Mouse (Mus musculus) stomach, embryonic 16.5 days (tissue): Measurements from ENCODE around the gene Dchs1. TPM values are rescaled to one million over a fixed set of nuclear protein-coding genes. Genes with fewer than 3 reads are reported as not detected.

ENCODE experiments used
- ATAC-seq: fragments of 200-750 bp; cut with Nextera tagmentation; 2 replicates; pipeline ENCODE4 v1.8.0; 2017; ENCODE audit warnings: moderate number of reproducible peaks, moderate TSS enrichment; ENCODE audit not compliant: insufficient read depth, low FRiP score
- H3K27ac ChIP-seq: fragments of 300-500 bp; sonication (generic); 2 replicates; pipeline ENCODE4 v1.5.1; 2014; ENCODE audit warnings: low read length
- H3K27me3 ChIP-seq: fragments of 300-500 bp; sonication (generic); 2 replicates; pipeline ENCODE4 v1.6.1; 2014; ENCODE audit warnings: low read length, control low read depth, mixed read lengths; ENCODE audit not compliant: control insufficient read depth, insufficient read depth
- H3K36me3 ChIP-seq: fragments of 300-500 bp; sonication (generic); 2 replicates; pipeline ENCODE4 v1.6.1; 2014; ENCODE audit warnings: low read length; ENCODE audit not compliant: control insufficient read depth, insufficient read depth
- H3K4me1 ChIP-seq: fragments of 300-500 bp; sonication (generic); 2 replicates; pipeline ENCODE4 v1.6.1; 2014; ENCODE audit warnings: low read length, control low read depth, mixed read lengths; ENCODE audit not compliant: control insufficient read depth, insufficient read depth
- H3K4me2 ChIP-seq: fragments of 300-500 bp; sonication (generic); 2 replicates; pipeline ENCODE4 v1.6.1; 2014; ENCODE audit warnings: low read depth, low read length, mixed read lengths
- H3K4me3 ChIP-seq: fragments of 300-500 bp; sonication (generic); replicated peaks from 2 replicates; pipeline ENCODE4 v1.5.1; 2014; ENCODE audit warnings: mild to moderate bottlenecking, low read length
- H3K9ac ChIP-seq: fragments of 300-500 bp; sonication (generic); 2 replicates; pipeline ENCODE4 v1.6.1; 2014; ENCODE audit warnings: low read length
- H3K9me3 ChIP-seq: fragments of 300-500 bp; sonication (generic); replicated peaks from 2 replicates; pipeline ENCODE4 v1.6.1; 2016; ENCODE audit warnings: low read length, control low read depth; ENCODE audit not compliant: control insufficient read depth
- WGBS: fragments of 180-500 bp; shearing (Covaris S2); extraction: QIAGEN DNeasy Blood & Tissue Kit; methylation state at CpG from one replicate; pipeline ENCODE4 v1.1.7; 2014; 5-methylcytosine and 5-hydroxymethylcytosine counted together
- polyA plus RNA-seq: library from polyadenylated mRNA; unstranded; fragments of >200 nt; fragmentation: Nextera tagmentation; extraction: Ambion mirVana; gene quantifications from 2 replicates; pipeline ENCODE4 v1.2.1, GENCODE M21; 2015

Dchs1 gene
- polyA plus RNA-seq, 1 experiment from 2014 or later: 7.7 TPM

- 87% methylated on average over 1 of the region's 1 CpGs for WGBS
- H3K9me3 ChIP-seq: no peaks in the 10 kb centered on the region
- peaks cover 36% of the 10 kb centered on the region for H3K4me1 ChIP-seq
- peak overlapping the region; percentile 97 for H3K27ac ChIP-seq
- no peak overlapping the region; the same call in 1 of the 2 replicates for H3K9ac ChIP-seq
- H3K36me3 ChIP-seq: no peaks in the 10 kb centered on the region
- peak overlapping the region; percentile 50 for H3K4me2 ChIP-seq
- no peaks in the 10 kb centered on the region for H3K27me3 ChIP-seq
- no peak for ATAC-seq
- H3K4me3 ChIP-seq: no peak overlapping the region
Observed at GRCm38 (mm10) chr7:105777316-105777715, 10.1 kb downstream of the Dchs1 start.

GRCm38 (mm10) chr7:105776026-105776425 lies 11.4 kb downstream of the Dchs1 start:
- H3K4me1 ChIP-seq: peaks cover 39% of the 10 kb centered on the region

GRCm38 (mm10) chr7:105774661-105775060 lies 12.8 kb downstream of the Dchs1 start:
- Histone ChIP-seq H3K4me3 (no peak overlapping the region), H3K4me1 (peaks cover 41% of the 10 kb centered on the region), H3K27me3 (no peaks in the 10 kb centered on the region), H3K4me2 (no peak overlapping the region; the same call in 1 of the 2 replicates), H3K36me3 (0 out of 2 replicates have a peak, but pooled peaks cover 8% of the 10 kb centered on the region), H3K27ac (peak overlapping the region; percentile 38; the same call in 1 of the 2 replicates), H3K9me3 (no peaks in the 10 kb centered on the region), H3K9ac (no peak overlapping the region)
- ATAC-seq: peak; percentile 35; the same call in 1 of the 2 replicates
- 38% methylated on average over 8 of the region's 8 CpGs for WGBS

More at GRCm38 (mm10) chr7:105776026-105776425, 11.4 kb downstream of the Dchs1 start:
- Histone ChIP-seq H3K9me3 (no peaks in the 10 kb centered on the region), H3K27ac (no peak overlapping the region), H3K27me3 (no peaks in the 10 kb centered on the region), H3K4me2 (no peak overlapping the region), H3K9ac (no peak overlapping the region), H3K4me3 (no peak overlapping the region), H3K36me3 (0 out of 2 replicates have a peak, but pooled peaks cover 8% of the 10 kb centered on the region)
- no peak for ATAC-seq
- WGBS: 75% methylated on average over 2 of the region's 2 CpGs

GRCm38 (mm10) chr7:105773041-105773440 lies 14.4 kb downstream of the Dchs1 start:
- Histone ChIP-seq H3K27me3 (no peaks in the 10 kb centered on the region), H3K4me1 (peaks cover 32% of the 10 kb centered on the region), H3K27ac (no peak overlapping the region), H3K9me3 (no peaks in the 10 kb centered on the region), H3K36me3 (0 out of 2 replicates have a peak, but pooled peaks cover 8% of the 10 kb centered on the region), H3K9ac (no peak overlapping the region), H3K4me3 (no peak overlapping the region), H3K4me2 (no peak overlapping the region)
- 62% methylated on average over 5 of the region's 5 CpGs for WGBS
- ATAC-seq: no peak

- no peak for ATAC-seq
- peaks cover 35% of the 10 kb centered on the region for H3K4me1 ChIP-seq
Observed at GRCm38 (mm10) chr7:105772331-105772730, 15.1 kb downstream of the Dchs1 start.

DNA sequence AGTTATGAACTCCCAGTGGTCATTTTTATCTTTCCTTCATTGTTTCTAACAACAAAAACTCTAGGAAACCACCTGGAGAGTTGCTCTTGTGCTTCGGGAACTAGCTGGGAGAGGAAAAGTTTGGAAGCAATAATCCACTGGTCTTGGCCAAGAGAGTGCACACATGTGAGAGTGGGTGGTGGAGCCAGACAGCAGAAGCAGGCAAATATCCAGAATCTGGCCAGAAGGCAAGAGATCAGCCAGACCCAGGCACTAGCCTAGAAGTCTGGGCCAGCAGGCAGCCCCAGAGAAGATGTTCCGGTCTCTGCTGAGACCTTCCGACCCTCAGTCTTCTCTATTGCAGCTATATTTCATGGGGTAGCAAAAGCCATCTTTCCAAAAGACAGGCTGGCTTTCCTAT lies 17.5 kb downstream of the Dchs1 start:
- WGBS: 79% methylated on average over 3 of the region's 3 CpGs

More at GRCm38 (mm10) chr7:105772331-105772730, 15.1 kb downstream of the Dchs1 start:
- Histone ChIP-seq H3K4me3 (no peak overlapping the region), H3K9ac (no peak overlapping the region), H3K4me2 (no peak overlapping the region), H3K27me3 (no peaks in the 10 kb centered on the region), H3K36me3 (peaks cover 8% of the 10 kb centered on the region; the same call in 1 of the 2 replicates), H3K27ac (no peak overlapping the region), H3K9me3 (no peaks in the 10 kb centered on the region)
- 93% methylated on average over 15 of the region's 15 CpGs for WGBS

DNA sequence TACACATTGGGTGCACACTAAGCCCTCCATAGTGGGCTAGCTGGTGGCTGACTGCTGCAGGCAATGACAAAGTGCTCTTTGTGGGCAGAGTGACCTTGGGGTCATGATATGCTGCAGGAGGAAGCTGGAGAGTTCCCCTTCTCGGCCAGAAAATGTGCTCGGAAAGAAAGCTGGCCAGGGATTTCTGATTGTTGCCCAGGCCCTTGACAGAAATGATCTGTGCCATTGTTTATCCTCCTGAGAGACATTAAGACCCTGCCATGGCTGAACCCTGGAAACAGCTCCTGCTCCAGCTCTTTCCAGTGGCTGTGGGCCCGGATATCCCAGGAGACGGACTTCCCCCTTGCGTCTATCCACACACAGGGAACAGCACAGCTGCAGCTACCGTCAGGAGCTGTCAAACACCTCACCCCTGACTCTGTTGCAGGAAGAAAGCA lies 19.7 kb downstream of the Dchs1 start:
- WGBS: 24% methylated on average over 6 of the region's 6 CpGs
- H3K4me3 ChIP-seq: no peak overlapping the region
- H3K27me3 ChIP-seq: no peaks in the 10 kb centered on the region
- H3K9me3 ChIP-seq: no peaks in the 10 kb centered on the region
- H3K36me3 ChIP-seq: peaks cover 18% of the 10 kb centered on the region
- ATAC-seq: no peak
- H3K9ac ChIP-seq: no peak overlapping the region; the same call in 1 of the 2 replicates
- H3K4me1 ChIP-seq: peaks cover 20% of the 10 kb centered on the region
- H3K27ac ChIP-seq: 0 out of 2 replicates have a peak overlapping the region, but pooled peaks have one; percentile 44
- 0 out of 2 replicates have a peak overlapping the region, but pooled peaks have one; percentile 5 for H3K4me2 ChIP-seq

More for the DNA sequence above, 17.5 kb downstream of the Dchs1 start:
- H3K4me2 ChIP-seq: no peak overlapping the region
- H3K27me3 ChIP-seq: no peaks in the 10 kb centered on the region
- H3K4me1 ChIP-seq: peaks cover 26% of the 10 kb centered on the region
- H3K27ac ChIP-seq: no peak overlapping the region
- ATAC-seq: no peak
- peaks cover 10% of the 10 kb centered on the region; the same call in 1 of the 2 replicates for H3K36me3 ChIP-seq
- H3K9ac ChIP-seq: no peak overlapping the region
- H3K4me3 ChIP-seq: no peak overlapping the region
- no peaks in the 10 kb centered on the region for H3K9me3 ChIP-seq

DNA sequence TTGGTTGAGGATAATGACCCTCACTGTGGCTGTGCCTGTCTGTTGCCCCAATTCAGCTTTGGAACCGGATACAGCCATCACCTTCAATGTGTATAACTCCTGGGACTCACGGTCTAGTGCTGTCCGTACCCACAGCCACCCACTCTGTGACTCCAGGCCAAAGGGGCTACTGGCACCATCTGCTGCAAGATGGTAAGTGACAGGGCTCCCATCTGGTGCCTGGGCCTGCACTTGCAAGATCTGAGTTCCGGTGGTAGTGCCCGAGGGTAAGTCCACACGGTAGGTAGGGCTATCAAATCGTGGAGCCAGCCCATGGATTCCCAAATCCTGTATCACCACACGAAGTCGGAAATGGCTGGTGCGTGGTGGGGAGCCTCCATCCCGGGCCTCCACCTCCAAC lies 23.1 kb downstream of the Dchs1 start:
- H3K36me3 ChIP-seq: peaks cover 14% of the 10 kb centered on the region
- H3K4me3 ChIP-seq: no peak overlapping the region
- no peak overlapping the region for H3K4me2 ChIP-seq
- 95% methylated on average over 11 of the region's 11 CpGs for WGBS
- peaks cover 14% of the 10 kb centered on the region for H3K4me1 ChIP-seq
- no peak overlapping the region for H3K9ac ChIP-seq
- no peaks in the 10 kb centered on the region for H3K27me3 ChIP-seq
- H3K9me3 ChIP-seq: no peaks in the 10 kb centered on the region
- no peak overlapping the region for H3K27ac ChIP-seq
- ATAC-seq: no peak

DNA sequence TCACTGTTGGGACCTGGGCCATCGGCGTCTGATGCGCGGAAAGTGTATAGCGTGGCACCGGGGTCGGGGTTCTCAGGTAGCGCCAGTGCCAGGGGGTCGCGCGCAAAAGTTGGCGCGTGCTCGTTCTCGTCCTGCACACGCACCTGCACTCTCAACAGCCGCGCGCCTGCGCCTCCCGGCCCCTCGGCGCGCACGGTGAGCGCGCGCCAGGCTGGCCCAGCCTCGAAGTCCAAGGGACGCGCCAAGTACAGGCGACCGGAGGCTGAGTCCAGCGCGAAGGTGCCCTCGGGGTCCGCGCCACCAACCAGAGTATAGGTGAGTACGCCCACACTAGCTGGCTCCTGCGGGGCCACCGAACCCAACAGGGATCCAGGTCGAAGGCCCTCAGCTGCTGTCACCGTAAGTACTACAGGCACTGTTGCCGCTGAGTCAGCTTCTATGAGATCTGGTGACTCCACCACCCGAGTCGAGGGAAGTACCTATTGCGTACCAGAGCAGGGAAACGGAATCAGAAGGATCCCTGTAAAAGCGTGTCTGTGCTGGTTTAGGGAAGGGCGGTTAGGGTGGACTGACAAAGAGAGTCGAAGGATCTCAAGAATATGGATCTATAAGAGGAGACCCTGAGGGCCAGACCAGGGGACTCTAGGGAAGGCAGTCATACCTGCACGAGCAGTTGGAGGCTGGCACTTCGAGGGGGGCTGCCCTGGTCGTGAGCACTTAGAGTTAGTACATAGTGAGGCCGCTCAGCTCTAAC lies 24.8 kb downstream of the Dchs1 start:
- H3K9ac ChIP-seq: no peak overlapping the region
- peak overlapping the region; percentile 56 for H3K4me2 ChIP-seq
- peaks cover 4% of the 10 kb centered on the region; the same call in 1 of the 2 replicates for H3K4me1 ChIP-seq
- H3K36me3 ChIP-seq: peaks cover 19% of the 10 kb centered on the region
- no peaks in the 10 kb centered on the region for H3K9me3 ChIP-seq
- 38% methylated on average over 55 of the region's 55 CpGs for WGBS
- H3K4me3 ChIP-seq: peak overlapping the region; percentile 25
- no peak overlapping the region for H3K27ac ChIP-seq
- H3K27me3 ChIP-seq: no peaks in the 10 kb centered on the region
- no peak; the same call in 1 of the 2 replicates for ATAC-seq
